Mouse (Mus musculus): ENCODE results near the gene Pde4dip. TPM values are rescaled to one million over a fixed set of nuclear protein-coding genes. Genes with fewer than 3 reads are reported as not detected.

Pde4dip gene
- polyA plus RNA-seq, 1 experiment from 2014 or later, result 20.1 TPM

DNA sequence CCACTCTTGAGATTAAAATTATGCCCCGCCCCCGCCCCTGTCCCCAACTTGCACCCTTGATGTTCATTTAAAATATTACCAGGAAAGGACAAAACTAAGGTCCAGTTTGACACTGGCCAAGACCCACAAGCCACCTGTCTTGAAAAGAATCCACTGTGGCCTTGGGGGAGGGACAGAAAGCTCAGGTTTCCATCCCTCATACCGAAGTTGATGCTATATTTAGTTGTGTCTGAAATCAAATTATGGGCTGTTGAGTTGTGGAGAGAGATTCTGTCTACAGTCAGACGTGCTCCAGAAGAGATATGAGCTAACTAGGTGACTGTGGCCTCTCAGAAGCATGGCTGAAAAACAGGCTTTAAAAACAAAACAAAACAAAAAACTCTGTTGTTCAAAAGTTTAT lies 18.8 kb downstream of the Pde4dip start:
- no peak for TF ChIP-seq CTCF (IDR thresholded peaks at IDR 0.05; ENCODE audit: low read depth)
- no peaks in the 10 kb centered on the region for H3K9me3 ChIP-seq (ENCODE audit: low read depth, low read length)
- ATAC-seq (ENCODE audit: insufficient read depth) (no peak), DNase-seq (no peak)
- H3K27me3 ChIP-seq (ENCODE audit: insufficient read depth, low read length), result peaks cover 30% of the 10 kb centered on the region; the same call in 1 of the 2 replicates
- 0 out of 2 replicates have a peak, but pooled peaks cover 3% of the 10 kb centered on the region for H3K4me1 ChIP-seq (ENCODE audit: insufficient read depth)
- H3K27ac ChIP-seq (ENCODE audit: low read depth), result no peak overlapping the region
- no peak overlapping the region for H3K9ac ChIP-seq
- no peak overlapping the region for H3K4me3 ChIP-seq (ENCODE audit: low read depth, low read length)
- WGBS, result 49% methylated on average over 4 of the region's 4 CpGs
- no peaks in the 10 kb centered on the region for H3K36me3 ChIP-seq (ENCODE audit: insufficient read depth)
- H3K4me2 ChIP-seq, result no peak overlapping the region

DNA sequence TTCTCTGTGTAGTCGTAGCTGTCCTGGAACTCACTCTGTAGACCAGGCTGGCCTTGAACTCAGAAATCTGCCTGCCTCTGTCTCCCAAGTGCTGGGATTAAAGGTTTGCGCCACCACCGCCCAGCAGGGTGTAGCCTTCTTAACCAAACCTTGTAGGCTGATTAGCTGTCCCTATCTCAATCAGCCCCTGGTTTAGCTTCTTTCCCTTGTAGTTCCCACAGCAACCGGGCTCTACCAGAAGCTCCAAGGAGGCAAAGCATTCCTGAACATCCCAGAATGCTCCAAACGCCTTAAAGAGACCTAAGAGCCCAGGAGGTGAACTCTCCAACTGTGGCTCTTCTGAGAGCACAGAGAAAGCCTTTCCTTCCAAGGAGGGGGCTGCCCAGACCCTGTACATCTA lies 19.8 kb downstream of the Pde4dip start:
- no peak overlapping the region for H3K4me2 ChIP-seq

DNA sequence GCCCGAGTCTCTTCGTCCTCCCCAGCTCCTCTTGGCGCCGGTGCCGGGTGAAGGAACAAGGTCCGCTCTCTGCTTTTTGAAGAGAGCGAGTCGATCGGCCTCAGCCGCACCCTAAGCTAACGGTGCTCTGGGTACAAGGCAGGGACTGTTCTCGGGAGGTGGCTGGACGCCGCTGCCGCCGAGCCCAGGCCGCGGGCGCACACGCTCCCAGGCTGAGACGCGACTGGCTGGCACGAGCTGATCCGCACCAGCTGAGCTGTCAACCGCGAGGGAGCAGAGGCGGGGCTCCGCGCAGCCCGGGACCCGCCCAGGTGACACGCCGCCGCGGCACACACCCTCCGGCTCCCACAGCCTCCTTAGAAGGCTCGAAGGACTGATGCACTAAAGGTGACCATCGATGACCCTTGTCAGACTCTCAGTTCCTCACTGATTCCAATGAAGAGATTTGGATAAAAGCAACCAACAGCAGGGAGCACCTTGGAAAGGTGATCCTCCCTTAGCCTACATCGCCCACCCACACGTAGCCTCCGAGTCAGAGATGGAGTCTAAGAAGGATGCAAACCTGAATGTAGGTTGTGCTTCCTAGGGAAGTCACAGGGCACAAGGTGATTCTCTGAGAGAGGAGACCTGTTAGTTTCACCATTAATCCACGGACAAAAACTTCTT lies 20.4 kb downstream of the Pde4dip start:
- H3K9me3 ChIP-seq (ENCODE audit: low read depth, low read length), result no peaks in the 10 kb centered on the region
- H3K36me3 ChIP-seq (ENCODE audit: insufficient read depth), result no peaks in the 10 kb centered on the region
- peak overlapping the region; percentile 48 for H3K4me3 ChIP-seq (ENCODE audit: low read depth, low read length)
- DNase-seq (peak; percentile 76), ATAC-seq (ENCODE audit: insufficient read depth) (peak; percentile 87)
- 3% methylated on average over 42 of the region's 42 CpGs for WGBS
- peak overlapping the region; percentile 97 for H3K4me2 ChIP-seq
- H3K27ac ChIP-seq (ENCODE audit: low read depth), result no peak overlapping the region
- H3K9ac ChIP-seq, result peak overlapping the region; percentile 54
- TF ChIP-seq CTCF (IDR thresholded peaks at IDR 0.05; ENCODE audit: low read depth), result no peak
- H3K4me1 ChIP-seq (ENCODE audit: insufficient read depth), result 0 out of 2 replicates have a peak, but pooled peaks cover 3% of the 10 kb centered on the region
- peaks cover 30% of the 10 kb centered on the region; the same call in 1 of the 2 replicates for H3K27me3 ChIP-seq (ENCODE audit: insufficient read depth, low read length)

More for the DNA sequence above, 19.8 kb downstream of the Pde4dip start:
- Histone ChIP-seq H3K9me3 (ENCODE audit: low read depth, low read length) (no peaks in the 10 kb centered on the region), H3K9ac (no peak overlapping the region), H3K27me3 (ENCODE audit: insufficient read depth, low read length) (peaks cover 30% of the 10 kb centered on the region; the same call in 1 of the 2 replicates), H3K36me3 (ENCODE audit: insufficient read depth) (no peaks in the 10 kb centered on the region), H3K4me3 (ENCODE audit: low read depth, low read length) (no peak overlapping the region), H3K27ac (ENCODE audit: low read depth) (no peak overlapping the region), H3K4me1 (ENCODE audit: insufficient read depth) (0 out of 2 replicates have a peak, but pooled peaks cover 3% of the 10 kb centered on the region)
- 46% methylated on average over 5 of the region's 5 CpGs for WGBS
- ATAC-seq (ENCODE audit: insufficient read depth), result no peak
- no peak for DNase-seq
- TF ChIP-seq CTCF (IDR thresholded peaks at IDR 0.05; ENCODE audit: low read depth), result no peak

DNA sequence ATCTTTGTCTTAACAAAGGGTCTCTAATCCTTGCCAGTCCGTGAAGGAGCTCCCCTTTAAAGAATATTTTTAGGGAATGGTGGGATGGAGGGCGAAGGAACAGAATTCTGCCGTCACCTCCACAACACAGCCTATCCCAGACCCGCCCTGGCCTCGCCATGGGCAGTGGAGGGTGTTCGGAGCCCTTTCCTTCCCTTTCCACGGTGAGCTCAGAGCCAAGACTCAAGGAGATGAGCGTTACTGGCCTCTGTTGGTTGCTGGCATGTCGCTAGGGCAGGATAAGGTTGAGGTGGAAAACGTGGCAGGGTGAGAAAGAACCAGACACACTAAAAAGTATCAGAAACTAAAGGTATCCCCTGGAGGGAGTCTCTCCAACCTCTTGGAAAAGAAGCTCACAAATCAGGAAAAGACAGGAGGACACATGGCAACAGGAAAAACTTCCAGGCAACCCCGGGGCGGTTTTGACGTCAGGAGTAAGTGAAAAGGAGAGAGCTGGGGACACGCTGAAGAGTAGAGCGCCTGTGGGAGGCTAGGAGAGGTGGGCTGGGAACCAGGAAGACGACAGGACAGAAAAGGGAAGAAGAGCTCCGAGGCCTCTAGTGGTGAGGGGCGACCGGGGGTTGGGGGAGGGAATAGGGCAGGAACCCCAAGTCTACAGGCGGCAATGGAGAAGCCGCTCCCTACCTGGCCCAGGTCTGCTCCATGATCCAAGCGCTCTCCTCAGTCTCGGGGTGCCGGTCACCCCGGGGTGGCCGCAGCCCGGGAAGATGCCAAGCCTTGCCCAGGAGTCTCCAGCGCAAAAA lies 21.1 kb downstream of the Pde4dip start:
- DNase-seq (no peak), ATAC-seq (ENCODE audit: insufficient read depth) (peak; percentile 38)
- peak overlapping the region; percentile 54 for H3K9ac ChIP-seq
- TF ChIP-seq CTCF (IDR thresholded peaks at IDR 0.05; ENCODE audit: low read depth), result no peak
- H3K27ac ChIP-seq (ENCODE audit: low read depth), result no peak overlapping the region
- H3K4me2 ChIP-seq, result peak overlapping the region; percentile 97
- H3K4me1 ChIP-seq (ENCODE audit: insufficient read depth), result 0 out of 2 replicates have a peak, but pooled peaks cover 3% of the 10 kb centered on the region
- peak overlapping the region; percentile 48 for H3K4me3 ChIP-seq (ENCODE audit: low read depth, low read length)
- no peaks in the 10 kb centered on the region for H3K9me3 ChIP-seq (ENCODE audit: low read depth, low read length)
- H3K36me3 ChIP-seq (ENCODE audit: insufficient read depth), result no peaks in the 10 kb centered on the region
- 2% methylated on average over 28 of the region's 28 CpGs for WGBS
- H3K27me3 ChIP-seq (ENCODE audit: insufficient read depth, low read length), result peaks cover 30% of the 10 kb centered on the region; the same call in 1 of the 2 replicates

DNA sequence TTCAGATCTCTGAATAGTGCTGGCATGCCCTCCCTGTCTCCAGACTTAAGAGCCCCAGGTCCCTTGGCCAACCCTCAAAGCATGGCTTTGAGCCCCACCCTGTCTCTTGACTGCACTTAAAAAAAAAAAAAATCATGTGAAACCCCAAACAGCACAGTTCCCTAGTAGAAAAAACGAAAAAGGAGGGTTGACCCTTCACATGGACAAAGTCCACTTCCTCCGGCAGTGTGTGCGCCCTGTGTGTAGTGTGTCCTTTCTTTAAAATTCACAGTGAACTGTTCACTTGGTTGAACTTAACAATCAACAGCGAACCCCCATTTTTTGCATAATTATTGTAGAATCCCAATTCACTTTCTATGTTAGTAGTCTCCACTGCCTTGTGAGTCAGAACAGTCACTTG lies 21.8 kb downstream of the Pde4dip start:
- H3K4me2 ChIP-seq, result peak overlapping the region; percentile 97; the same call in 1 of the 2 replicates
- H3K9ac ChIP-seq, result no peak overlapping the region
- no peaks in the 10 kb centered on the region for H3K9me3 ChIP-seq (ENCODE audit: low read depth, low read length)
- 70% methylated on average over 4 of the region's 4 CpGs for WGBS
- ATAC-seq (ENCODE audit: insufficient read depth) (no peak), DNase-seq (no peak)
- H3K4me1 ChIP-seq (ENCODE audit: insufficient read depth), result 0 out of 2 replicates have a peak, but pooled peaks cover 3% of the 10 kb centered on the region
- H3K4me3 ChIP-seq (ENCODE audit: low read depth, low read length), result peak overlapping the region; percentile 48; the same call in 1 of the 2 replicates
- peaks cover 30% of the 10 kb centered on the region; the same call in 1 of the 2 replicates for H3K27me3 ChIP-seq (ENCODE audit: insufficient read depth, low read length)
- H3K27ac ChIP-seq (ENCODE audit: low read depth), result no peak overlapping the region
- TF ChIP-seq CTCF (IDR thresholded peaks at IDR 0.05; ENCODE audit: low read depth), result no peak
- H3K36me3 ChIP-seq (ENCODE audit: insufficient read depth), result no peaks in the 10 kb centered on the region

DNA sequence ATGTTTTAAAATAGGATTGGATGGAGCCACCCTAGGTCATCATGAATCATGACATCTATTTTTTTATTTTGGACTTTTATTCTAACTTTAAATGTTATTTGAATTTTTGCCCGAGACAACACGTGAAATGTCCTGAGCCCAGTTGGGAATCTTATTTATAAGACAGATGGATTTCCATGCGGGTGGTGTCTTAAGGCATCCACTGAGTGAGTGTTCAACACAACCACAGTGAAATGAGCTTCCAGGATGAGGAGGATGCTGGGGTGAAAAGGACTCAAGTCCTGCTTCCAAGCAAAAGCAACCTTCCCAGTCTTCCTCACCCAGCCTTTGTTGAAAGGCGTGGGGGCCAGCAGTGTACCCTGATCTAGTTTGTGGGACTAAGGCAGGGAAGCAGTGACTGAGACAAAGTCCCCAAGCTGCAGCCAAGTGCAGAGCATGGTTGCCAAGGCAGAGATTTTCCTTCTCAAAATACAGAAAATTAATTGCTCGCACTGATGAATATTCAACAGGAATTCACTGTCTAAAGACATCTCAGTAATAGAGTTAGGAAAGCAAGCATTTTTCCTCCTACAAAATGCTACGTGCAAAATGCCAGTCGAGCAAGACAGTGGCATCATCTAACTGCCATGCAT lies 27.6 kb downstream of the Pde4dip start:
- no peak for ATAC-seq (ENCODE audit: insufficient read depth)
- WGBS, result 86% methylated on average over 7 of the region's 7 CpGs

More for the DNA sequence above, 27.6 kb downstream of the Pde4dip start:
- Histone ChIP-seq H3K27me3 (ENCODE audit: insufficient read depth, low read length) (0 out of 2 replicates have a peak, but pooled peaks cover 2% of the 10 kb centered on the region), H3K4me1 (ENCODE audit: insufficient read depth) (no peaks in the 10 kb centered on the region), H3K27ac (ENCODE audit: low read depth) (no peak overlapping the region), H3K4me3 (ENCODE audit: low read depth, low read length) (no peak overlapping the region), H3K9ac (no peak overlapping the region), H3K9me3 (ENCODE audit: low read depth, low read length) (no peaks in the 10 kb centered on the region), H3K36me3 (ENCODE audit: insufficient read depth) (no peaks in the 10 kb centered on the region), H3K4me2 (no peak overlapping the region)
- no peak for DNase-seq
- TF ChIP-seq CTCF (IDR thresholded peaks at IDR 0.05; ENCODE audit: low read depth), result no peak

All from lung, embryonic 14.5 days (tissue).